Mouse (Mus musculus) E14TG2a.4 (cell line): ENCODE measurements around the gene Vmn1r38.
"Not testable (repeated sequence)": the region's sequence is repeated elsewhere in the genome, so short reads cannot be mapped to it uniquely, and the experiment has no call there.

ENCODE experiments used
- CTCF ChIP-seq: conservative IDR thresholded peaks from 2 replicates; pipeline ENCODE4 v1.5.1; 2014; ENCODE audit warnings: low read length
- NANOG ChIP-seq: IDR thresholded peaks from 2 replicates; pipeline ENCODE4 v1.6.1; 2014; ENCODE audit warnings: borderline replicate concordance, low read length, mixed read lengths

DNA sequence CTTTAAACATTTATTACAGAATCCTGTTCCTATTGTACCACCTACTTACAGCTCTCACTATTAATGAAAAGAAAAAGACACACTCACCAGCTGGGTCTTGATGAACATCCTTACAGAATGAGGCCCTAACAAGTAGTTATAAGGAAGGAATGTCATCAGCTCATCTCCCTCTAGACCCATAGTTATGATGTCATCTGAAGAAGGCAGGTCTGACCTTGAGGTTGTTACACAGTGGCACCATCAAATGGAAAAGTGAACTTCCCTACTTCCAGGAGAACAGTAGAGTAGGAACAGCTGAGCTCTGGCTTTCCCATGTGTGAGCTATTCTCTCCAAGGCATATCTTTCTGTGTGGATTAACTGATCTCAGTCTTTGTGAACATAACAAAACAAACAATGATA is at the start of gene Vmn1r38:
- not testable (repeated sequence) for TF ChIP-seq NANOG, CTCF
